Comparison of ENCODE assay signal across 8 mouse cellular contexts in genomic region chr17:63500156-63500834, GRCm38 (mm10). TPM values are rescaled to one million over a fixed set of nuclear protein-coding genes. Genes with fewer than 3 reads are reported as not detected.
DNase-seq lines count a peak whose midpoint lies in the region; ATAC-seq and TF ChIP-seq lines count a peak whose summit lies in the region.

No protein-coding gene starts in this region.

- H3K4me2 ChIP-seq in embryonic facial prominence, embryonic 15.5 days (replicated peaks): peak overlapping the region; percentile 65
- H3K4me2 ChIP-seq in limb, embryonic 14.5 days (replicated peaks; ENCODE audit: low read depth, low read length, severe bottlenecking): peak overlapping the region; percentile 75
- peak overlapping the region; percentile 71 for H3K4me2 ChIP-seq in midbrain, embryonic 16.5 days (ENCODE audit: low read length)

- DNase-seq in A20 (ENCODE audit: low read depth, low spot score): peak; percentile 92
- peak; percentile 89 to 93 for DNase-seq in heart, adult 9 months (ENCODE audit: low spot score in 2 of 2)
- peak; percentile 89 for DNase-seq in kidney, adult 9 months
- DNase-seq in limb, embryonic 14.5 days (ENCODE audit: low spot score): peak; percentile 74
- DNase-seq in spleen, adult 2 months (ENCODE audit: low read depth in 1 of 2, low spot score in 2 of 2): peak; percentile 57 to 82

- peak; percentile 82 for ATAC-seq in embryonic facial prominence, embryonic 15.5 days (ENCODE audit: insufficient number of reproducible peaks, low FRiP score, low TSS enrichment, low read depth)
- ATAC-seq in limb, embryonic 14.5 days (ENCODE audit: low FRiP score, low read depth): peak; percentile 76
- ATAC-seq in midbrain, embryonic 16.5 days: peak; percentile 85

- peak overlapping the region; percentile 93 for H3K9ac ChIP-seq in embryonic facial prominence, embryonic 15.5 days
- peak overlapping the region; percentile 98 for H3K9ac ChIP-seq in limb, embryonic 14.5 days (ENCODE audit: low read depth, low read length, severe bottlenecking)
- peak overlapping the region; percentile 99 for H3K9ac ChIP-seq in midbrain, embryonic 16.5 days (ENCODE audit: low read depth, low read length)

- H3K36me3 ChIP-seq in embryonic facial prominence, embryonic 15.5 days: no peaks in the 10 kb centered on the region
- peaks cover 3% of the 10 kb centered on the region; the same call in 1 of the 2 replicates for H3K36me3 ChIP-seq in limb, embryonic 14.5 days (ENCODE audit: control insufficient read depth, insufficient read depth, low read length)
- no peaks in the 10 kb centered on the region for H3K36me3 ChIP-seq in midbrain, embryonic 16.5 days (ENCODE audit: control insufficient read depth, insufficient read depth, low read length)
- no peaks in the 10 kb centered on the region for H3K36me3 ChIP-seq in spleen, adult 2 months (ENCODE audit: control insufficient read depth, insufficient read depth, low read length)

- no peaks in the 10 kb centered on the region for H3K27me3 ChIP-seq in embryonic facial prominence, embryonic 15.5 days
- H3K27me3 ChIP-seq in limb, embryonic 14.5 days (ENCODE audit: control insufficient read depth, insufficient read depth, low read length): no peaks in the 10 kb centered on the region
- H3K27me3 ChIP-seq in midbrain, embryonic 16.5 days (ENCODE audit: control insufficient read depth, insufficient read depth, low read depth, low read length): no peaks in the 10 kb centered on the region
- H3K27me3 ChIP-seq in spleen, adult 2 months (ENCODE audit: control insufficient read depth, insufficient read depth, low read length): no peaks in the 10 kb centered on the region

- no peaks in the 10 kb centered on the region for H3K9me3 ChIP-seq in embryonic facial prominence, embryonic 15.5 days (replicated peaks)
- H3K9me3 ChIP-seq in limb, embryonic 14.5 days (ENCODE audit: control insufficient read depth, low read length): no peaks in the 10 kb centered on the region
- H3K9me3 ChIP-seq in midbrain, embryonic 16.5 days (replicated peaks; ENCODE audit: control insufficient read depth, low read length, poor library complexity, severe bottlenecking): no peaks in the 10 kb centered on the region

- peaks cover 3% of the 10 kb centered on the region for H3K4me1 ChIP-seq in bone marrow, adult 2 months (ENCODE audit: control insufficient read depth, insufficient read depth, low read length)
- peaks cover 31% of the 10 kb centered on the region for H3K4me1 ChIP-seq in embryonic facial prominence, embryonic 15.5 days
- H3K4me1 ChIP-seq in limb, embryonic 14.5 days (ENCODE audit: control insufficient read depth, insufficient read depth, low read length): peaks cover 30% of the 10 kb centered on the region
- H3K4me1 ChIP-seq in midbrain, embryonic 16.5 days (ENCODE audit: control insufficient read depth, insufficient read depth, low read length): peaks cover 32% of the 10 kb centered on the region
- H3K4me1 ChIP-seq in spleen, adult 2 months (ENCODE audit: control insufficient read depth, insufficient read depth, insufficient read length): no peaks in the 10 kb centered on the region; the same call in 1 of the 2 replicates

- 1% methylated on average over 61 of the region's 78 CpGs for WGBS in bone marrow, adult 2 months
- WGBS in embryonic facial prominence, embryonic 15.5 days: under 1% methylated on average over 73 of the region's 78 CpGs
- WGBS in limb, embryonic 14.5 days: 3% methylated on average over 11 of the region's 78 CpGs
- WGBS in midbrain, embryonic 16.5 days: under 1% methylated on average over 34 of the region's 78 CpGs
- under 1% methylated on average over 51 of the region's 78 CpGs for WGBS in spleen, adult 2 months

- H3K27ac ChIP-seq in bone marrow, adult 2 months (ENCODE audit: control insufficient read depth, insufficient read depth, low read depth, low read length, poor library complexity): peak overlapping the region; percentile 95
- peak overlapping the region; percentile 94 for H3K27ac ChIP-seq in embryonic facial prominence, embryonic 15.5 days (replicated peaks)
- H3K27ac ChIP-seq in limb, embryonic 14.5 days (replicated peaks; ENCODE audit: low read depth, low read length): peak overlapping the region; percentile 98
- peak overlapping the region; percentile 97 for H3K27ac ChIP-seq in midbrain, embryonic 16.5 days (ENCODE audit: low read length)
- peak overlapping the region; percentile 91 for H3K27ac ChIP-seq in spleen, adult 2 months (ENCODE audit: insufficient read depth, low read length)

- peak; percentile 39; the same call in 1 of the 2 replicates for TF ChIP-seq POLR2A in bone marrow, adult 2 months (IDR thresholded peaks at IDR 0.05; ENCODE audit: borderline replicate concordance, control insufficient read depth, low read depth, low read length)
- peak; percentile 59; the same call in 1 of the 2 replicates for TF ChIP-seq POLR2A in limb, embryonic 14.5 days (IDR thresholded peaks at IDR 0.05; ENCODE audit: borderline replicate concordance, extremely low read depth, insufficient read depth, insufficient read length)
- TF ChIP-seq POLR2A in spleen, adult 2 months (IDR thresholded peaks at IDR 0.05; ENCODE audit: low read depth, low read length): no peak; the same call in 1 of the 2 replicates

- H3K4me3 ChIP-seq in bone marrow, adult 2 months (replicated peaks; ENCODE audit: control insufficient read depth, low read depth, low read length): peak overlapping the region; percentile 90
- peak overlapping the region; percentile 69 for H3K4me3 ChIP-seq in embryonic facial prominence, embryonic 15.5 days (replicated peaks)
- H3K4me3 ChIP-seq in limb, embryonic 14.5 days (replicated peaks; ENCODE audit: low read length): peak overlapping the region; percentile 91
- peak overlapping the region; percentile 96 for H3K4me3 ChIP-seq in midbrain, embryonic 16.5 days (ENCODE audit: low read depth, low read length)
- H3K4me3 ChIP-seq in spleen, adult 2 months (ENCODE audit: extremely low read depth, insufficient read depth, insufficient read length): peak overlapping the region; percentile 88

- TF ChIP-seq CTCF in bone marrow, adult 2 months (IDR thresholded peaks at IDR 0.05; ENCODE audit: control insufficient read depth, insufficient read depth, low read length): no peak
- TF ChIP-seq CTCF in spleen, adult 2 months (IDR thresholded peaks at IDR 0.05; ENCODE audit: extremely low read depth, insufficient read depth, insufficient read length, insufficient replicate concordance): no peak

RNA-seq across cellular contexts. Expression of gene Fbxl17, which starts 0.5 kb away (rescaled TPM):
- 6.8 and 10.7 TPM in 2 replicates for polyA plus RNA-seq in bone marrow, adult 2 months (2011; ENCODE audit: insufficient read depth, insufficient read length, low replicate concordance, missing spikeins)
- 7.5 and 8.0 TPM in 2 replicates for polyA plus RNA-seq in embryonic facial prominence, embryonic 15.5 days (2015; fragmentation: Nextera tagmentation; extraction: Ambion mirVana)
- polyA plus RNA-seq in limb, embryonic 14.5 days (2012; rRNA removed): 12.6 and 13.3 TPM in 2 replicates
- 12.9 and 14.7 TPM in 2 replicates for polyA plus RNA-seq in limb, embryonic 14.5 days (2014; fragmentation: Nextera tagmentation; extraction: Ambion mirVana)
- 22.1 and 22.7 TPM in 2 replicates for polyA plus RNA-seq in midbrain, embryonic 16.5 days (2015; fragmentation: Nextera tagmentation; extraction: Ambion mirVana)
- polyA plus RNA-seq in spleen, adult 2 months (2012; rRNA removed): 4.7 and 6.4 TPM in 2 replicates

Comparison
In these comparisons a context has a peak if more than half of its experiments do, and no peak if none do; other contexts are left out.
1. Peak in every context shown above with its lines: DNase-seq, ATAC-seq, H3K4me3 ChIP-seq and H3K27ac ChIP-seq.